Mouse (Mus musculus): ENCODE data around the gene Zc3h12c. TPM values are rescaled to one million over a fixed set of nuclear protein-coding genes. Genes with fewer than 3 reads are reported as not detected.
A peak's percentile ranks its signal among the peaks of the same experiment; 100 is the strongest.

Gene Zc3h12c
- polyA plus RNA-seq, 1 experiment from 2014 or later: 1.2 TPM

DNA sequence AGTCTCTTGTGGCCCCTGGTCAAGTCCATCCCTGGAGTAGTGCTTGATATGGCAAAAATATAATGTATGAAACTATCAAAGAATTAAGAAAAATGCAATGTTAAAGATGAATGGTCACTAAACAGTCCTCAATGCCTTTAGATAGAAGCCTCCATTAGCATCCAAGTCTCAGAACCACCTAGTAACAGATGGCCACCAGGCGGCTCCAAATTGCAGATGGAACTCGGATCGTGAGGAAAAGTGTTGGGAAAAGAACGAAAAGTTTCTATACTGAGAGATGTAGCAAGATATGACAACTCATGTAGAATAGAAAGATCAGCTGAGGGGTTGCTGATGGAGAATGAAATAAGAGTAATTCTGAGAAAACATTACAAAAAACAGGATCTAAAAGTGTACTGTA, 38.0 kb downstream of the Zc3h12c start:
- ATAC-seq (ENCODE audit: low FRiP score, low TSS enrichment) (no peak), DNase-seq (ENCODE audit: low spot score) (no peak)
- Histone ChIP-seq H3K4me3 (ENCODE audit: low read depth, low read length) (no peak overlapping the region), H3K27ac (replicated peaks) (no peak overlapping the region), H3K9ac (ENCODE audit: low read length) (no peak overlapping the region), H3K4me1 (replicated peaks; ENCODE audit: control insufficient read depth, insufficient read depth) (no peaks in the 10 kb centered on the region), H3K36me3 (ENCODE audit: control insufficient read depth, insufficient read depth, low read length) (no peaks in the 10 kb centered on the region), H3K4me2 (replicated peaks; ENCODE audit: low read depth) (no peak overlapping the region), H3K27me3 (ENCODE audit: control insufficient read depth, insufficient read depth, low read length) (no peaks in the 10 kb centered on the region), H3K9me3 (ENCODE audit: control insufficient read depth, low read length) (no peaks in the 10 kb centered on the region)
- 60% methylated on average over 4 of the region's 4 CpGs for WGBS
- TF ChIP-seq EP300 (optimal IDR thresholded peaks at IDR 0.05) (no peak), CTCF (IDR thresholded peaks at IDR 0.05; ENCODE audit: low read depth) (peak; percentile 65)

- WGBS: 96% methylated on average over 6 of the region's 6 CpGs
- H3K27me3 ChIP-seq (ENCODE audit: control insufficient read depth, insufficient read depth, low read length): no peaks in the 10 kb centered on the region
- TF ChIP-seq CTCF (IDR thresholded peaks at IDR 0.05; ENCODE audit: low read depth) (no peak), EP300 (optimal IDR thresholded peaks at IDR 0.05) (no peak)
Observed at GRCm38 (mm10) chr9:52125225-52125624, 43.1 kb downstream of the Zc3h12c start.

GRCm38 (mm10) chr9:52119212-52119611, 49.2 kb downstream of the Zc3h12c start:
- WGBS: 82% methylated on average over 4 of the region's 4 CpGs
- Histone ChIP-seq H3K4me3 (ENCODE audit: low read depth, low read length) (no peak overlapping the region), H3K27ac (replicated peaks) (no peak overlapping the region), H3K9me3 (ENCODE audit: control insufficient read depth, low read length) (no peaks in the 10 kb centered on the region), H3K27me3 (ENCODE audit: control insufficient read depth, insufficient read depth, low read length) (no peaks in the 10 kb centered on the region), H3K4me1 (replicated peaks; ENCODE audit: control insufficient read depth, insufficient read depth) (no peaks in the 10 kb centered on the region), H3K36me3 (ENCODE audit: control insufficient read depth, insufficient read depth, low read length) (peaks cover 16% of the 10 kb centered on the region; the same call in 1 of the 2 replicates), H3K4me2 (replicated peaks; ENCODE audit: low read depth) (no peak overlapping the region), H3K9ac (ENCODE audit: low read length) (no peak overlapping the region)
- ATAC-seq (ENCODE audit: low FRiP score, low TSS enrichment): no peak
- TF ChIP-seq CTCF (IDR thresholded peaks at IDR 0.05; ENCODE audit: low read depth) (no peak), EP300 (optimal IDR thresholded peaks at IDR 0.05) (no peak)
- DNase-seq (ENCODE audit: low spot score): no peak

More at GRCm38 (mm10) chr9:52125225-52125624, 43.1 kb downstream of the Zc3h12c start:
- Histone ChIP-seq H3K27ac (replicated peaks) (no peak overlapping the region), H3K9me3 (ENCODE audit: control insufficient read depth, low read length) (no peaks in the 10 kb centered on the region), H3K4me2 (replicated peaks; ENCODE audit: low read depth) (no peak overlapping the region), H3K9ac (ENCODE audit: low read length) (no peak overlapping the region), H3K4me1 (replicated peaks; ENCODE audit: control insufficient read depth, insufficient read depth) (no peaks in the 10 kb centered on the region), H3K4me3 (ENCODE audit: low read depth, low read length) (no peak overlapping the region), H3K36me3 (ENCODE audit: control insufficient read depth, insufficient read depth, low read length) (no peaks in the 10 kb centered on the region)
- DNase-seq (ENCODE audit: low spot score) (no peak), ATAC-seq (ENCODE audit: low FRiP score, low TSS enrichment) (no peak)

- Histone ChIP-seq H3K4me2 (replicated peaks; ENCODE audit: low read depth) (no peak overlapping the region), H3K4me1 (replicated peaks; ENCODE audit: control insufficient read depth, insufficient read depth) (no peaks in the 10 kb centered on the region), H3K4me3 (ENCODE audit: low read depth, low read length) (no peak overlapping the region), H3K27me3 (ENCODE audit: control insufficient read depth, insufficient read depth, low read length) (no peaks in the 10 kb centered on the region), H3K27ac (replicated peaks) (no peak overlapping the region), H3K9me3 (ENCODE audit: control insufficient read depth, low read length) (no peaks in the 10 kb centered on the region), H3K9ac (ENCODE audit: low read length) (no peak overlapping the region), H3K36me3 (ENCODE audit: control insufficient read depth, insufficient read depth, low read length) (peaks cover 13% of the 10 kb centered on the region; the same call in 1 of the 2 replicates)
- TF ChIP-seq EP300 (optimal IDR thresholded peaks at IDR 0.05) (no peak), CTCF (IDR thresholded peaks at IDR 0.05; ENCODE audit: low read depth) (no peak)
- 90% methylated on average over 5 of the region's 5 CpGs for WGBS
- DNase-seq (ENCODE audit: low spot score) (no peak), ATAC-seq (ENCODE audit: low FRiP score, low TSS enrichment) (no peak)
Observed at GRCm38 (mm10) chr9:52113091-52113490, 55.3 kb downstream of the Zc3h12c start.

DNA sequence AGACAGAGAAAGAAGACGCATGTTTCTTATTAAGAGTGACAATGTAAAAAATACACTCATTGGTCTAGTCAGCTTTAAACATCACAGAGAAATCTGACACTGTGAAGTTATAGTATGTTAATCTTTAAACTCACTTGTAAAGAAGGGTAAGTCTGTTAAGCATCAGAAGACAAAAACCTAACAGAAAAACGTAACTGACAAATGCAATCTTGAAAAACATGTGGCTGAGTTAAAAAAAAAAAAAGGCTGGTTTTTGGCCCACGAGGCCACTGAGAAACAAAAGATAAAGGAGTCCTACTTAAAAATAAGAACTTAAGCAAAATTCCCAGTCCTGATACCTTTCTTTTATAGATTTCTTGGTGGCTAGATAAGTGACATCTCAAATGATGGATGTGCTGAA, 57.6 kb downstream of the Zc3h12c start:
- Histone ChIP-seq H3K27ac (replicated peaks) (no peak overlapping the region), H3K36me3 (ENCODE audit: control insufficient read depth, insufficient read depth, low read length) (peaks cover 6% of the 10 kb centered on the region; the same call in 1 of the 2 replicates), H3K9ac (ENCODE audit: low read length) (no peak overlapping the region), H3K4me1 (replicated peaks; ENCODE audit: control insufficient read depth, insufficient read depth) (no peaks in the 10 kb centered on the region), H3K27me3 (ENCODE audit: control insufficient read depth, insufficient read depth, low read length) (no peaks in the 10 kb centered on the region), H3K4me3 (ENCODE audit: low read depth, low read length) (no peak overlapping the region), H3K9me3 (ENCODE audit: control insufficient read depth, low read length) (no peaks in the 10 kb centered on the region), H3K4me2 (replicated peaks; ENCODE audit: low read depth) (no peak overlapping the region)
- 64% methylated on average over 3 of the region's 3 CpGs for WGBS
- TF ChIP-seq CTCF (IDR thresholded peaks at IDR 0.05; ENCODE audit: low read depth): no peak
- TF ChIP-seq EP300 (optimal IDR thresholded peaks at IDR 0.05): no peak
- ATAC-seq (ENCODE audit: low FRiP score, low TSS enrichment): no peak
- no peak for DNase-seq (ENCODE audit: low spot score)

DNA sequence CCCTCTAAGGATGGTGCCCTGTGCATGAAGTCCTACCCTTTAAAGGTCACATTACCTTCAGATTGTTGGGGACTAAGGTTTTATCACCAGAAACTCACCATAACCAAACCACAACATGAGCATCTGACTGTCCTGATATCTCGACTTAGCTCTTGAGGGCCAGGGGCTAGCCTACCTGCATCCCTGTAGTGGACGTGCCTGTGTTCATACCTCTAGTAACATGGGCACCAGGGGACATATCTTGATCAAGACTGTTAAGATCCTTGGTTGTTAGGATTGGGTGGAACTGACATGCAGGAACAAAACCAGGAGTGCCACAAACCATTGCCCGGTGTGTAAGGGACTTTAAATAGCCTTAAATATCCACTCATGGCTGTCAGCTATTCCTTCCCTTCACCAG, 61.2 kb downstream of the Zc3h12c start:
- H3K9ac ChIP-seq (ENCODE audit: low read length): no peak overlapping the region
- H3K4me1 ChIP-seq (replicated peaks; ENCODE audit: control insufficient read depth, insufficient read depth): no peaks in the 10 kb centered on the region
- H3K36me3 ChIP-seq (ENCODE audit: control insufficient read depth, insufficient read depth, low read length): no peaks in the 10 kb centered on the region; the same call in 1 of the 2 replicates
- 97% methylated on average over 3 of the region's 3 CpGs for WGBS
- no peak overlapping the region for H3K4me3 ChIP-seq (ENCODE audit: low read depth, low read length)
- no peak for ATAC-seq (ENCODE audit: low FRiP score, low TSS enrichment)
- no peak for TF ChIP-seq EP300 (optimal IDR thresholded peaks at IDR 0.05)
- TF ChIP-seq CTCF (IDR thresholded peaks at IDR 0.05; ENCODE audit: low read depth): no peak
- H3K27me3 ChIP-seq (ENCODE audit: control insufficient read depth, insufficient read depth, low read length): no peaks in the 10 kb centered on the region
- no peak overlapping the region for H3K27ac ChIP-seq (replicated peaks)
- H3K4me2 ChIP-seq (replicated peaks; ENCODE audit: low read depth): no peak overlapping the region
- no peak for DNase-seq (ENCODE audit: low spot score)
- H3K9me3 ChIP-seq (ENCODE audit: control insufficient read depth, low read length): no peaks in the 10 kb centered on the region
